Mouse (Mus musculus): Measurements from ENCODE around the gene Cers6.

- no peak for TF ChIP-seq CTCF (conservative IDR thresholded peaks at IDR 0.05; ENCODE audit: low read length)
- no peak for TF ChIP-seq POU5F1 (IDR thresholded peaks at IDR 0.05; ENCODE audit: borderline replicate concordance, low read length)
- no peak for TF ChIP-seq NANOG (IDR thresholded peaks at IDR 0.05; ENCODE audit: borderline replicate concordance, low read length)
Observed at GRCm38 (mm10) chr2:68873653-68874441, 12.6 kb downstream of the Cers6 start.

Measured in E14TG2a.4 (cell line).